Mouse (Mus musculus) spleen, adult 18-20 months (tissue): ENCODE results near the gene Ckmt2.
A peak's percentile ranks its signal among the peaks of the same experiment; 100 is the strongest.

Experiments
- DNase-seq, 2 experiments: peaks; one replicate each; pipeline ENCODE4 v3.0.0; 2022; ENCODE audit warnings: mixed read lengths in 2 of 2

Gene Ckmt2

GRCm38 (mm10) chr13:91876741-91877349, at the start of gene Ckmt2:
Ckmt2 (minus strand) TSS chr13:91876885.
- DNase-seq, result no peak

- DNase-seq, result no peak
These were observed 44.3 kb upstream of the Ckmt2 start for GRCm38 (mm10) chr13:91921010-91921409.

- DNase-seq, result no peak
These were observed 42.1 kb upstream of the Ckmt2 start for GRCm38 (mm10) chr13:91918764-91919163.

GRCm38 (mm10) chr13:91917835-91918234, 41.1 kb upstream of the Ckmt2 start:
- no peak for DNase-seq

GRCm38 (mm10) chr13:91916308-91916707, 39.6 kb upstream of the Ckmt2 start:
- DNase-seq, result no peak

GRCm38 (mm10) chr13:91915582-91916239, 39.0 kb upstream of the Ckmt2 start:
- no peak for DNase-seq

GRCm38 (mm10) chr13:91915192-91915581, 38.5 kb upstream of the Ckmt2 start:
- no peak for DNase-seq

GRCm38 (mm10) chr13:91911652-91912051, 35.0 kb upstream of the Ckmt2 start:
- no peak for DNase-seq

GRCm38 (mm10) chr13:91911211-91911610, 34.5 kb upstream of the Ckmt2 start:
- DNase-seq, result no peak

- peak; percentile 40 to 64 for DNase-seq
These were observed 31.7 kb upstream of the Ckmt2 start for GRCm38 (mm10) chr13:91908202-91908980.

GRCm38 (mm10) chr13:91906338-91906737, 29.7 kb upstream of the Ckmt2 start:
- no peak for DNase-seq

GRCm38 (mm10) chr13:91896476-91896875, 19.8 kb upstream of the Ckmt2 start:
- DNase-seq, result no peak

GRCm38 (mm10) chr13:91893132-91893531, 16.4 kb upstream of the Ckmt2 start:
- DNase-seq, result no peak

- DNase-seq, result no peak
These were observed 13.4 kb upstream of the Ckmt2 start for GRCm38 (mm10) chr13:91890031-91890619.

- DNase-seq, result no peak
These were observed 8.2 kb upstream of the Ckmt2 start for GRCm38 (mm10) chr13:91884714-91885386.

- peak in 1 of 2 experiments; percentile 39 for DNase-seq
These were observed 5.3 kb upstream of the Ckmt2 start for GRCm38 (mm10) chr13:91881837-91882480.

- no peak for DNase-seq
These were observed 3.6 kb upstream of the Ckmt2 start for GRCm38 (mm10) chr13:91880256-91880655.

- DNase-seq, result no peak
These were observed 1.3 kb upstream of the Ckmt2 start for GRCm38 (mm10) chr13:91877996-91878395.

GRCm38 (mm10) chr13:91877350-91877749, 665 bp upstream of the Ckmt2 start:
- DNase-seq, result no peak

GRCm38 (mm10) chr13:91875581-91875980, 1.1 kb downstream of the Ckmt2 start:
- no peak for DNase-seq

GRCm38 (mm10) chr13:91874565-91874964, 2.1 kb downstream of the Ckmt2 start:
- no peak for DNase-seq

GRCm38 (mm10) chr13:91873734-91874329, 2.9 kb downstream of the Ckmt2 start:
- DNase-seq, result no peak
